Mouse (Mus musculus) heart, adult 2 months (tissue): ENCODE data around the gene Stat3.

ENCODE experiments used
- CTCF ChIP-seq: fragments of 200-600 bp; IDR thresholded peaks from 2 replicates; pipeline ENCODE4 v1.8.1; 2022; ENCODE audit warnings: antibody characterized with exemption, mild to moderate bottlenecking, moderate library complexity
- POLR2A ChIP-seq: fragments of 200-500 bp; IDR thresholded peaks from 2 replicates; pipeline ENCODE4 v1.6.1; 2011; ENCODE audit warnings: mild to moderate bottlenecking, low read depth, low read length, control low read depth; ENCODE audit not compliant: insufficient read depth

DNA sequence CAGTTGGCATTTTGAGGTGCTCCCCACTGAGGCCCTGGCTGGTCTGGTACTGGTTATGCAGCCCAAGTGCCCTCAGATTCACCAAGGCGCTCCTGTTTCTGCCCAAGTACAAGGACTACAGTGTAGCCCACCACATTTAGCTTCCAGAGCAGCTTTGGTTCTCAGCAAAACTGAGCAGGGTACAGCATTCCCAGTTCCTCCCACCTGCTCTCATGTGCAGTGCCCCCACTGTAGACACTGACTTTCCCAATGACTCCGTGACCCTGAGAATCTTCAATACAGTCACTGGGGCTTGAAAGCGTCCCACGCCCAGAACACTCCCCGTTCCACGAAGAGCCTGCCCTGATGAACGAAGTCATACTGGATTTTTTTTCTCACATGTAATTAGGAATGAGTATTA lies 8.7 kb downstream of the Stat3 start:
- no peak for TF ChIP-seq POLR2A
- no peak for TF ChIP-seq CTCF
